Mouse (Mus musculus): ENCODE results near the gene Cox6b1. TPM values are rescaled to one million over a fixed set of nuclear protein-coding genes. Genes with fewer than 3 reads are reported as not detected.
A peak's percentile ranks its signal among the peaks of the same experiment; 100 is the strongest.

Cox6b1 gene
- polyA plus RNA-seq, 1 experiment from 2014 or later = 848 TPM

- Histone ChIP-seq H3K4me3 (replicated peaks) (peak overlapping the region; percentile 3; the same call in 1 of the 2 replicates), H3K36me3 (no peaks in the 10 kb centered on the region), H3K27ac (replicated peaks) (no peak overlapping the region), H3K9ac (no peak overlapping the region), H3K27me3 (peaks cover 70% of the 10 kb centered on the region), H3K4me1 (peaks cover 20% of the 10 kb centered on the region), H3K9me3 (replicated peaks) (no peaks in the 10 kb centered on the region), H3K4me2 (replicated peaks) (no peak overlapping the region)
- no peak for ATAC-seq (ENCODE audit: insufficient number of reproducible peaks, low FRiP score, low TSS enrichment, low read depth)
- 4% methylated on average over 27 of the region's 27 CpGs for WGBS
These were observed 7.9 kb upstream of the Cox6b1 start for GRCm38 (mm10) chr7:30633762-30634412.

- ATAC-seq (ENCODE audit: insufficient number of reproducible peaks, low FRiP score, low TSS enrichment, low read depth) = no peak
These were observed 3.1 kb upstream of the Cox6b1 start for GRCm38 (mm10) chr7:30629013-30629412.

DNA sequence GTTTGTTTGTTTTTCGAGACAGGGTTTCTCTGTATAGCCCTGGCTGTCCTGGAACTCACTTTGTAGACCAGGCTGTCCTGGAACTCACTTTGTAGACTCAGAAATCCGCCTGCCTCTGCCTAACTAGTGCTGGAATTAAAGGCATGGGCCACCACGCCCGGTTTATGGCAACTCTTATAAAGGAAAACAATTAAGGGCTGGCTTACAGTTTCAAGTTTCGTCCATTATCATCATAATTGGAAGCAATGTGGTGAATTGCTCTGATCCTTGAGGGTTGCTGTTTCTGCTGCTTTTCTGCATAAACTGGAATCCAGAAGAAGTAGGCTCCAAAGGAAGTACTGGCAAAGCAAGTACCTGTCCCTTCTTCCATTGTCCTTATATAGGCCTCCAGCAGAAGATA lies 696 bp upstream of the Cox6b1 start:
- ATAC-seq (ENCODE audit: insufficient number of reproducible peaks, low FRiP score, low TSS enrichment, low read depth) = no peak
- no peaks in the 10 kb centered on the region for H3K9me3 ChIP-seq (replicated peaks)
- H3K9ac ChIP-seq = no peak overlapping the region
- WGBS = 79% methylated on average over 5 of the region's 5 CpGs
- peaks cover 16% of the 10 kb centered on the region for H3K27me3 ChIP-seq
- no peak overlapping the region for H3K4me2 ChIP-seq (replicated peaks)
- H3K27ac ChIP-seq (replicated peaks) = no peak overlapping the region
- H3K4me3 ChIP-seq (replicated peaks) = no peak overlapping the region
- H3K36me3 ChIP-seq = peaks cover 29% of the 10 kb centered on the region
- peaks cover 11% of the 10 kb centered on the region for H3K4me1 ChIP-seq

More at GRCm38 (mm10) chr7:30629013-30629412, 3.1 kb upstream of the Cox6b1 start:
- no peaks in the 10 kb centered on the region for H3K9me3 ChIP-seq (replicated peaks)
- H3K4me1 ChIP-seq = peaks cover 16% of the 10 kb centered on the region
- H3K4me3 ChIP-seq (replicated peaks) = no peak overlapping the region
- 0 out of 2 replicates have a peak, but pooled peaks cover 6% of the 10 kb centered on the region for H3K36me3 ChIP-seq
- H3K4me2 ChIP-seq (replicated peaks) = no peak overlapping the region
- no peak overlapping the region for H3K9ac ChIP-seq
- peaks cover 38% of the 10 kb centered on the region for H3K27me3 ChIP-seq
- H3K27ac ChIP-seq (replicated peaks) = no peak overlapping the region

- Histone ChIP-seq H3K27me3 (no peaks in the 10 kb centered on the region), H3K4me2 (replicated peaks) (no peak overlapping the region), H3K9me3 (replicated peaks) (no peaks in the 10 kb centered on the region), H3K4me1 (no peaks in the 10 kb centered on the region), H3K27ac (replicated peaks) (no peak overlapping the region), H3K4me3 (replicated peaks) (no peak overlapping the region), H3K36me3 (peaks cover 78% of the 10 kb centered on the region), H3K9ac (no peak overlapping the region)
- ATAC-seq (ENCODE audit: insufficient number of reproducible peaks, low FRiP score, low TSS enrichment, low read depth) = no peak
- 88% methylated on average over 3 of the region's 3 CpGs for WGBS
These were observed 6.7 kb downstream of the Cox6b1 start for GRCm38 (mm10) chr7:30619202-30619601.

DNA sequence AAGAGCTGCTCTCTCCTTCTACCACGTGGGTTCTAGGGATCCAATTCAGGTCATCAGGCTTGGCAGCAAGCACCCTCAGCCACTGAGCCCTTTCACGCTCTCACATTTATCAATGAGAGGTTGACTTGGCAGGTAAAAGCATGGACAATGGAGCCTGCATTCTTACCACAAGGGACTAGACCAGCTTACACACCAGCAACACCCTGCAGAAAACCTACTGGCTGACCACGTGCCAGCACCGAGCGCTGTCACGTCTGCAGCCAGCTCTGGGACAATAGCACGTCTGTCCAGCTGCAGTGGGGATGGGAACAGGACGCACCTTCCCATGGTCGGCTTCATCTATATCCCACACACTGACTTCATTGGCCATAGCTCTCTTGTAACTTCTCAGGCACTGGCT lies 7.3 kb downstream of the Cox6b1 start:
- peaks cover 74% of the 10 kb centered on the region for H3K36me3 ChIP-seq
- WGBS = 98% methylated on average over 9 of the region's 9 CpGs
- no peaks in the 10 kb centered on the region for H3K9me3 ChIP-seq (replicated peaks)

DNA sequence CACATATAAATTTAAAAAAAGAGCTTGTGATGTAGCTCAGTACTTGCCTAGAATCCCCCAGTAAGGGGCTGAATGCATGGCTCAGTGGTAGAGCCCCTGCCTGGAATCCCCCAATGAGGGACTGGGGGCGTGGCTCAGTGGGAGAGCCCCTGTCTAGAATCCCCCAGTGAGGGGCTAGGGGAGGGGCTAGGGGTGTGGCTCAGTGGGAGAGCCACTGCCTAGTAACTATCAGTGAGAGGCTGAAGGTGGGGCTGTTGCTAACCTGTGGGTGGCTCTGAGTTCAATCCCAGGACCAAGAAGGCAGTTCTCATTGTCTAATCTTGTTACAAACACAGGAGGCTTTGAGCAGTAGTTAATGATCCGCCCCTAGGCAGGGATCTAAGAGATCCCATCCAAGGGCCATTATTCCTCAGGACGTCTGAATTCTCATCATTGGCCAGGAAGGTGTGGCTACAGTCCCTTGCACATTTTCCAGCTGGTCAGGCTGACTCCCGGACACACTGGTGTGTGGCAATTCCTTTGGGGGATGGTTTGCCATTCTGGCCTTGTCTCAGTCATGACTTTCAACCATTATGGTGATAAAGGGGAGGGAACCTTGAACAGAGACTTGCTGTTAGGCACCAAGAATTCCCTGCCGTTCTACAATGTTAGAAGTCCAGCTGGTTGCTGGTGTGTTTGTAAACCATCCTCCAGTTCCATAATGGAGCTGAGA lies 10.7 kb downstream of the Cox6b1 start:
- no peak overlapping the region for H3K4me3 ChIP-seq (replicated peaks)
- no peak overlapping the region for H3K27ac ChIP-seq (replicated peaks)
- H3K4me2 ChIP-seq (replicated peaks) = no peak overlapping the region
- ATAC-seq (ENCODE audit: insufficient number of reproducible peaks, low FRiP score, low TSS enrichment, low read depth) = no peak
- H3K9ac ChIP-seq = no peak overlapping the region
- WGBS = 57% methylated on average over 5 of the region's 5 CpGs
- H3K27me3 ChIP-seq = no peaks in the 10 kb centered on the region
- no peaks in the 10 kb centered on the region for H3K4me1 ChIP-seq
- H3K36me3 ChIP-seq = peaks cover 48% of the 10 kb centered on the region
- no peaks in the 10 kb centered on the region for H3K9me3 ChIP-seq (replicated peaks)

More for the DNA sequence above, 7.3 kb downstream of the Cox6b1 start:
- no peaks in the 10 kb centered on the region for H3K27me3 ChIP-seq
- no peak overlapping the region; the same call in 1 of the 2 replicates for H3K9ac ChIP-seq
- H3K27ac ChIP-seq (replicated peaks) = no peak overlapping the region
- no peak overlapping the region for H3K4me2 ChIP-seq (replicated peaks)
- ATAC-seq (ENCODE audit: insufficient number of reproducible peaks, low FRiP score, low TSS enrichment, low read depth) = no peak
- H3K4me3 ChIP-seq (replicated peaks) = no peak overlapping the region
- H3K4me1 ChIP-seq = no peaks in the 10 kb centered on the region

- Histone ChIP-seq H3K9me3 (replicated peaks) (no peaks in the 10 kb centered on the region), H3K27ac (replicated peaks) (no peak overlapping the region), H3K9ac (no peak overlapping the region), H3K4me3 (replicated peaks) (no peak overlapping the region), H3K4me1 (no peaks in the 10 kb centered on the region), H3K36me3 (peaks cover 45% of the 10 kb centered on the region), H3K4me2 (replicated peaks) (no peak overlapping the region), H3K27me3 (no peaks in the 10 kb centered on the region)
- 68% methylated on average over 2 of the region's 2 CpGs for WGBS
- ATAC-seq (ENCODE audit: insufficient number of reproducible peaks, low FRiP score, low TSS enrichment, low read depth) = no peak
These were observed 11.5 kb downstream of the Cox6b1 start for GRCm38 (mm10) chr7:30614454-30614853.

DNA sequence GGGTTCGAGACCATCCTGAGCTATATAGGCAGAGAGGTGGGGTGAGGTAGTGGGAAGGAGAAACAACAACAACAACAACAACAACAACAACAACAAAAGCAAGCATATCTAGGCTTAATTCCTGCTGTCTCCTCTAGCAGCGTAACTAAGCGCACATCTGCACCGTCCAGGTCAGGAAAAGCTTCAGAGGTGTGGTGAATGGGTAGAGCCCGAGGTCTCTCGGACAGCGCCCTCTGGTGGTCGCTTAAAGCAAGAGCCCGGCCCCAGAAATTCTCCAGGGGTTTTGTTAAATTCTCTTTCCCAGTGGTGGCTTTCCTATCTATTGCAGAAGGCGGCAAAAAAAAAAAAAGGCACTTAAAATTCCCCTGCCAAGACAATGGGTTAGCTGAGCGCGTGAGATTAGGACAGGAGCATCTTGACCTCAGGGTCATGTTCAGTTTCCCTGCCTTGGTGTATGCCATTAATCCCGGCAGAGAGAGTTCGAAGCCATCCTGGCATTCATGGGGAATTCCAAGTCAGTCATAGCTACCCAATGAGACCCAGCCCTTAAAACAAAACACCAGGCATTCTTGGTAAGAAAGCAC lies 12.3 kb downstream of the Cox6b1 start:
- H3K27ac ChIP-seq (replicated peaks) = no peak overlapping the region
- no peaks in the 10 kb centered on the region for H3K27me3 ChIP-seq
- H3K9ac ChIP-seq = no peak overlapping the region
- peaks cover 37% of the 10 kb centered on the region for H3K36me3 ChIP-seq
- H3K4me2 ChIP-seq (replicated peaks) = no peak overlapping the region
- no peak; the same call in 1 of the 2 replicates for ATAC-seq (ENCODE audit: insufficient number of reproducible peaks, low FRiP score, low TSS enrichment, low read depth)
- H3K4me1 ChIP-seq = no peaks in the 10 kb centered on the region
- 25% methylated on average over 14 of the region's 14 CpGs for WGBS
- no peak overlapping the region for H3K4me3 ChIP-seq (replicated peaks)
- no peaks in the 10 kb centered on the region for H3K9me3 ChIP-seq (replicated peaks)

- no peak within 1 kb of the TSS for H3K27ac ChIP-seq (replicated peaks)
- ATAC-seq (ENCODE audit: insufficient number of reproducible peaks, low FRiP score, low TSS enrichment, low read depth) = no peak
- no peak within 1 kb of the TSS for H3K4me3 ChIP-seq (replicated peaks)
- no peak within 1 kb of the TSS for H3K4me2 ChIP-seq (replicated peaks)
- no peaks in the 10 kb centered on the region for H3K9me3 ChIP-seq (replicated peaks)
- peaks cover 6% of the 10 kb centered on the region; the same call in 1 of the 2 replicates for H3K4me1 ChIP-seq
- H3K9ac ChIP-seq = no peak within 1 kb of the TSS
- no peaks in the 10 kb centered on the region for H3K27me3 ChIP-seq
- 65% methylated on average over 8 of the region's 8 CpGs for WGBS
- peaks cover 29% of the 10 kb centered on the region for H3K36me3 ChIP-seq
These were observed 13.1 kb downstream of the Cox6b1 start, which contains the start of gene Upk1a for GRCm38 (mm10) chr7:30612654-30613402. Gene Upk1a (minus strand): TSS chr7:30612847.

GRCm38 (mm10) chr7:30610043-30610442 lies 15.9 kb downstream of the Cox6b1 start:
- no peaks in the 10 kb centered on the region for H3K9me3 ChIP-seq (replicated peaks)
- H3K27ac ChIP-seq (replicated peaks) = no peak overlapping the region
- H3K27me3 ChIP-seq = no peaks in the 10 kb centered on the region
- H3K4me2 ChIP-seq (replicated peaks) = no peak overlapping the region
- no peak overlapping the region for H3K4me3 ChIP-seq (replicated peaks)
- H3K4me1 ChIP-seq = peaks cover 7% of the 10 kb centered on the region; the same call in 1 of the 2 replicates
- no peak overlapping the region for H3K9ac ChIP-seq
- 0 out of 2 replicates have a peak, but pooled peaks cover 1% of the 10 kb centered on the region for H3K36me3 ChIP-seq
- no peak for ATAC-seq (ENCODE audit: insufficient number of reproducible peaks, low FRiP score, low TSS enrichment, low read depth)
- WGBS = 55% methylated on average over 7 of the region's 7 CpGs

DNA sequence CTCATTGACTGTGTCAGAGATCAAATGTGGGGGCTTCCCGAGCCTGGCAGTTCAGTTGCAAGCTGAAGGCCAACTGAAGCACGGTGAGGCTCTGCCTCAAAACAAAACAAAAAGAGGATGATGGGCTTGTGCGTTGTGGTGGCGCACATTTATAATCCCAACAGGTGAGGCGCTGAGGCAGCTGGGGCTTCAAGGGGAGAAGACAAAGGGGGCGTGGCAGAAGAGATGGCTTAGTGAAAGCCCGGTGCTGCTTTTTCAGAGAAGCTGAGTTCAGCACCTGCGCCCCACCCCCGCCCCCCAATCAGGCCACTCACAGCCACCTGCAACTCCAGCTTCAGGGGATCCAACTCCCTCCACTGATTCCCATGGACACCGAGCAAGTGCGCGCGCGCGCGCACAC lies 17.5 kb downstream of the Cox6b1 start:
- Histone ChIP-seq H3K4me2 (replicated peaks) (no peak overlapping the region), H3K27ac (replicated peaks) (no peak overlapping the region), H3K36me3 (no peaks in the 10 kb centered on the region), H3K9me3 (replicated peaks) (no peaks in the 10 kb centered on the region), H3K9ac (no peak overlapping the region), H3K4me3 (replicated peaks) (no peak overlapping the region), H3K4me1 (peaks cover 7% of the 10 kb centered on the region; the same call in 1 of the 2 replicates), H3K27me3 (no peaks in the 10 kb centered on the region)
- WGBS = 48% methylated on average over 16 of the region's 16 CpGs
- ATAC-seq (ENCODE audit: insufficient number of reproducible peaks, low FRiP score, low TSS enrichment, low read depth) = no peak

All from embryonic facial prominence, embryonic 15.5 days (tissue).